Mouse (Mus musculus): ENCODE data around the gene Tufm.

The Tufm gene

DNA sequence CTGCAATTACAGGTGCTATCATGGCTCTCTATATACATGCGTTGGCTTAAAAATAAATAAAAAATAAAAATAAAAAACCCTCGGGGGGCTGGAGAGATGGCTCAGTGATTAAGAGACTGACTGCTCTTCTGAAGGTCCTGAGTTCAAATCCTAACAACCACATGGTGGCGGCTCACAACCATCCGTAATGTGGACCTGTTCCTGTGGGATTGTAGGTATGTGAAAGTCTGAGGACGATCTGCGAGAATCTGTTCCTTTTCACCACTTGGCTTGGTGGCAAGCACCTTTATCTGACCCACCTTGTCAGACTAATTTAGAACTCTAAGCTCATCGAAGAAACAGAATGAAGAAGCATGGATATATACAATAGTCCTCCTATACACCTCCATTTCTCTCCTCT, 12.3 kb downstream of the Tufm start:
- DNase-seq (ENCODE audit: low spot score) = no peak

DNA sequence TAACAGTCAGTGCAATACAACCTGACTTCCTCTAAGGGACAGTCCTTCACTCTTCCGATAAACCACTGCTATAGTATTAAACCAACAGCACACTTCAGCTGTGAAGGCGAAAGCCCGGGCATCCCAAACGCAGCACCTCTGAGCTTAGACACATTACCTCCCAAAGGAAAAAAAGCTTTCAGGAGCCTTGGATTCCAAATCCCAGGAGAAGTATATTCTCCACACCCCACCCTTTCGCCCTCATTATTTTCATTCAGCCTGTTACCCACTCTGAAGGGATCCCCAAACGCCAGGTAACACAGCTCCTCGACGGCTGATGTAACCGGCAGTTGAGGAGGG, 14.5 kb downstream of the Tufm start:
- DNase-seq (ENCODE audit: low spot score) = no peak

DNA sequence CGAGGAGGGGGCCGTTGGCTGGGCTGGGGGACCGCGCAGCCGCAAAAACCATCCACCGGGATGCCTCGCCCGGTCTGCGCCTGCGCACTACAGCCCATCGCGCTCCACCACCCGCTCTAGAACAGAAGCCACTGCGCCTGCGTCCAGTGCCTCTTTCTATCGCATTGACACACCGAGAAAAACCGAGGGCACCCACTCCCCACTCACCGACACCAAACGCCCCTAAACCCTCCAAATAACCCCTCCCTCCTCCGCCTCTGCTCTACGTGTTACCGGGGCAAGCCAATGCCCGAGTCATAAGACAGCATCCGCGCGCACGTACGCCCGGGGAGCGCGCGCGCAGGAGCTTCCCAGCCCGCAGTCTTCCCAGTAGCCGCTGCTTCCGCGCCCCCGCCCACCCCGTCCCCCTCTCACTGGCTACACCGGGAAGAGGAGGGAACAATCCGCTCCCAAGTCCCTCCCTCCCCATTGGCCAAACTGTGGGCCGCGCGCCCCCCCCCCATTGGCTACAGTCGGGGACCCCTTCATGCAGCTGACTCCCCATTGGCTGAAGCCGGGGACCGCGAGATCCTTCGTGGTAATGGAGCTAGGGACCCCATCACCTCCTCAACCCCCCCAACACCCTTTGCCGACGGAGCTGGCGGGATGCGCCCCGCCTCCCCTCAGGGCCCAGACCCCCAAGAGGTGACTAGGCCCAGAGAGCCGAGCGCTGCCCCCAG, 15.0 kb downstream of the Tufm start:
- DNase-seq (ENCODE audit: low spot score) = peak; percentile 96

DNA sequence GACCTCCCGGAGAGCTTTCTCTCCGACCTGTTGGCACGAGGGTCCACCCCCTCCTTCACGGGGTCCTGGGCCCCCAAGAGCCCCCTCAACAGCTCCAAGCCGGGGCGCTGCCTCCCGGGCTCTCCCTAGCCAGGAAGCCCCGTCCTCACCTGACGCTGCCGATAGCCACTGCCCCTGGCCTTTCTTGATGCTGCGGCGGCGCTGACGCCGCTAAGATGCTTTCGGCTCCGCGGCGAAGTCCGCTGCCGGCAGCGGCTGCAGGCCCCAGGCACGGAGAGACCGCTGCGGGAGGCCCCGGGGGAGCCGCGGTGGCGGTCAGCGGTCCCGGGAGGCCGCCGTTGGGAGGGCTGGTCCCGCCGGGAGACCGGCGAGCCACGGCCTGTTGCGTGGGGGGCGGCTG, 15.6 kb downstream of the Tufm start:
- DNase-seq (ENCODE audit: low spot score) = peak; percentile 49

DNA sequence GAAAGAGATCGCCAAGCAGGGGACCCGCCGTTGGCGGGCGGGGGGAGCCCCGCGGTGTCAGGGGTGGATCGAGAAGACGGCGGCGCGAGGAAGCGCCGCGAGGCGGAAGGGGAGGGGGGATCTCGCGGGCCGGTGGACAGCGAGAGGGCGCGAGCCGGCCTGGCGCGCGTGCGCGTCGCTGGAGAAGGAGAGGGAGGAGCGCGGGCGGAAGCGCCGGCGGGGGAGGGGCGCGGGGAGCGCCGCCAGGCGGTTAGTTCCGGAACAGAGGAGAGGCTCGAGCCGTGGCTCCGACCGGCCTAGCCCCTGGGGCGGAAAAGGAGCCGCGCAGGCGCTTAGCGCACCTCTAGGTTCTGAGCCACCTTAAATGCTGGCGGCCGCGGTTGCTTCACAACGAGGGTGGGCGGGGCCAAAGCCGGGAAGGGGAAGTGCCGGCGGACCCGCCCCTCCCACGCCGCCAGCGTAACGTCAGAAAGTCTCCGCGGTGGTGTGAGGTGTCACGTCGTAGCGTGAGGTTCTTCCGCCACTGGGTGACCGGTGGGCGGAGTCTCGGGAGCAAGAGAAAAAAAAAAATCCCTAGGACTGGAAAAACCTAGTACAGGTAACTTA, 16.2 kb downstream of the Tufm start, which contains the start of gene Atxn2l:
Atxn2l (minus strand) TSS at position 165 of the 606 bp plus-strand sequence.
- peak; percentile 99 for DNase-seq (ENCODE audit: low spot score)

DNA sequence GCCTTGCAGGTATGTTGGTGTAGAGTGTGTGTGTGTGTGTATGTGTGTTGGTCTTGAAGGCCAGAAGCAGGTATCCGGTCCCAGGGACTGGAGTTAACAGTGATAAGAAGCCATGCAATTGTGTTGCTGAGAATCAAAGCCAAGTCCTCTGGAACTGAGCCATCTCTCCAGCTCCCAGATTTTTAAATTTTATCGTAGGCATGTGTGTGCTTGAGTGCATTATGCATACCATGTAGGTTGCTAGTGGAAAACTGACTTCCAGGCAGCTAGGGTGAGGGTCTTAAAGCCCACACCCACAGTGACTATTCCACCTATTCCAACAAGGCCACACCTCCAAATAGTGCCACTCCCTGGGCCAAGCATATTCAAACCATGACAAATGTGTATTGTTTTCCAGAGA, 17.8 kb downstream of the Tufm start:
- DNase-seq (ENCODE audit: low spot score) = no peak

DNA sequence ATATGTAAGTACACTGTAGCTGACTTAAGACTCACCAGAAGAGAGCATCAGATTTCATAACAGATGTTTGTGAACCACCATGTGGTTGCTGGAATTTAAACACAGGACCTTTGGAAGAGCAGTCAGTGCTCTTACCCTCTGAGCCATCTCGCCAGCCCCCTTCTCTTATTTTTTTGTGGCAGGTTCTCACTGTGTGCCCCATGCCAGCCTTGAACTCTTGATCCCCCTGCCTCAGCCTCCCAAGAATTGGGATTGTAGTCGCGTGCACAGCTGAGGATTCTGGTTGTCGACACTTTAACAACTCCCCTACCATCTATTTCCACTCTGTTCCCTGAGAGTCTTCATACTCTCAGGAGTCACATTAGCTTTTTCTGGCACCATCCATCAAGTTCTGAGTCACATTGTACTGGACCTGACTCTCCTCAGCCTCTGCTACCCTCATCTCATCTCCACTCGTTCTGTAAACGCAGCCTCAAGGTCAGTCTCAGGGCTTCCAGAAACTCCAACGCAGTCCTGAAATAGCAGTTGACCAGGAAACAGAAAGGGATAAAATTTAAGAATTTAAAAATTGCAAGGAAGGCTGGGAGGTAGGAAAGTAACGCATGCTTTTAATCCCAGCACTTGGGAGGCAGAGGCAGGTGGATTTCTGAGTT, 20.1 kb downstream of the Tufm start:
- no peak for DNase-seq (ENCODE audit: low spot score)

DNA sequence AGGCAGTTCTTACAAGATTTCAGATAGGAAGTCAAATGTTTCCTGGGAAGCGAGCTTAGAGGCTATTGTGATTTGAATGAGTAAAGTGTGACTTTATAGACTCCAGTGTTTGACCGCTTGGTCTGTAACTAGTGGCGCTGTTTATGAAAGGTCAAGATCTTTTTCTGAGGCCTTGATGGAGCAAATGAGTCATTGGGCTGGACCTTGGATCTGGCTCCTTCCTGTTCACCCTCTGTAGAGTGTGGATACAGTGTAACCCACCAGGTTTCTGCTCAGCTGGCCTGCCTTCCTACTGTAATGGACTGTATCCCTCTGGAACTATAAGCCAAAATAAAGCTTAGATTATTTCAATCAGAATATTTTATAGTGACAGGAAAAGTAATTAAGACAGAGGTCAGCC, 24.1 kb downstream of the Tufm start:
- DNase-seq (ENCODE audit: low spot score) = no peak

DNA sequence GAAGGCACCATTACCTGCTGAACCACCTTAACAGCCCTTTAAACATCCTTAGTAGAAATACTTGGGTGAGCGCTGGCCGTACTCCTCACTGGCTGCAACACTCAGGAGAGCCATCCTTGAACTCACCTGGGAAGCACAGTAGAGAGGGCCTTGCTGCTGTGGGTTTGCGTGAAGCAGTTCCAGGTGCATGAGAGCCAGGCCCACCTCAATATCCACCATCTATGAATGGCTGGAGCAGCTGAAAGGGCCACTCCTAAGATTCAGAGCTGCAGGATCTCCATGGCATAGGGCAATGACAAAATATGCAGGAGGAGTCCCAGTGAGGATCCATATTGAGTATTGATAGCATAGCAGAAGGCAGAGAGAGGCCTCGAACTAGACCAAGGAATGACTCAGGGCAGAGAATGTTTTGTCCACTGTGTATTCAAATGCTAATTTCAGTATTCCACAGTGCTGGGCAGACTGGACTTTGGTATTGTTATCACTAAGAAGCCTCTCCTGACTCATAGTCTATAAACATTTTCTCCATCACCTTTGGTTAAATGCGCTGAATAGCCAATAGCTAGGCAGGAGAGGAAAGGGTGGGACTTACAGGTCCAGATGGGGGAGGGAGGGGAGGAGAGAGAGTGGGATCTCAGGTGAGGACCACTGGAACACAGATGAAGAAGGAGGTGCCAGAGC, 31.2 kb downstream of the Tufm start:
- no peak for DNase-seq (ENCODE audit: low spot score)

DNA sequence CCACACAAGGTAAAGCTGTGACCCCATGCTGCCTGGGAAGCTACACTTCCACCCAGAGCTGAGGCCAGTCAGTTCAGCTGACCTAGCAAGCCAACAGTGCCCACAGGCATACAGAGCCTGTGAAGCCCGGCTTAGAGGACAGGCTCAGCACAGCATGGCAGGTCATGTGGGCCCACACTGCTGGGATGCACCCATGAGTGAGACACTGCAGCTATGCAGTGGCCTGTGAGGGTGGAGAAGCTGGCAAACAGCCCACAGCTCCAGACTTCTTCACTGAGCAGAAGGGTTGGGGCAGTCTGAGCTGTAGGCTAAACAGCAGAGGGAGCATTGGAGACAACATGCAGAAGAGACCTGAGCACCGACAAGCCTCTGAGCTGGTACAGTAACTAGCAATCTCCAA, 32.4 kb downstream of the Tufm start:
- peak; percentile 84 for DNase-seq (ENCODE audit: low spot score)

DNA sequence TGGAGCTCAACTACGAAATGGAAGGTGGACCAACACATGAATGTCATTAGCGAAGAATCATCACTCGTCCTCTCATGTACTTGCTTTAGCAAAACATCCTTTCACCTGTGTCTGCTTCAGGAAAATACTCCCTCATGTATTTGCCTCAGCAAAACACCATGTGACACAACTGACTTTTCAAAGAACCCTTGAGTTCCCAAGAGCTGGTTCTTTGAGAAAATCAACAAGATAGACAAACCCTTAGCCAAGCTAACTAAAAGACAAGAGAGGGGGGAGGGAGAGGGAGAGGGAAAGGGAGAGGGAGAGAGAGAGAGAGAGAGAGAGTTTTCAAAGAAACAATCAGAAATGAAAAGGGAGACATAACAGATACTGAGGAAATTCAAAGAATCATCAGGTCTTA, 36.2 kb downstream of the Tufm start:
- no peak for DNase-seq (ENCODE audit: low spot score)

DNA sequence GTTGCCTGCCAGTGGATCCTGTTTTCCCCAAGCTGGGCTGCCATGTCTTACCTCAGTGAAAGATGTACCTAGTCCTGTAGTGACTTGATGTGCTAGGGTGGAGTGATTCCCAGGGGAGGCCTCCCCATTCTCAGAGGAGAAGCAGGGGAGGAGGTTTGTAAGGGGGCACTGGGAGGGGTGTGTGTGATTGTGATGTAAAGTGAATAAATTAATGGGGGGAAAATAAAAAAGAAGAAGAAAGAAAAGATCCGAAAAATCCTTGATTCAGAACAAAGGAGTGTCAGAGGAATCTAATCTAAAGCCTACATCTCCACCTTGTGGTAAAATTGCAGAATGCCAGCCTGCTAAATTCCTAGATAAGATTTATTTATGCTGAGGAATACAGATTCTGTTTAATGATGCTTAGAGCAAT, 41.0 kb downstream of the Tufm start:
- peak; percentile 80 for DNase-seq (ENCODE audit: low spot score)

DNA sequence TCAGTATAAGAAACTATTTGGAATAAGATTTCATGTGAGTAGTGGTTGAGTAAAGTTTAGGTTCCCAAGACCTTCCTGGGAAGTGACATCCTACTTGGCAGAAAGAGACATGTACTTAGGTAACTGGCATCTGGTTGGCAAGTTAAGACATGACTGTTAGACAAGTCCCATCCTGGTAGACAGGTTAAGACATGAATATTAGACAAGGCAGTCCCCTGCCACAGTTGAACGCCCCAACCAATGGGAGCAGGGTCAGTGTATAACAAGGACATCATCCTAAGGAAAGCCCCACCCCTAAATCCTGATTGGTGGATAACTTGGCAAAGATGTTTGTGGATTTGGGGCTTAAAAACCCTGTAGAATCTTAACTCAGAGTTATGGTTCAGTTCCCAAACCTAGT, 46.3 kb downstream of the Tufm start:
- DNase-seq (ENCODE audit: low spot score) = no peak

DNA sequence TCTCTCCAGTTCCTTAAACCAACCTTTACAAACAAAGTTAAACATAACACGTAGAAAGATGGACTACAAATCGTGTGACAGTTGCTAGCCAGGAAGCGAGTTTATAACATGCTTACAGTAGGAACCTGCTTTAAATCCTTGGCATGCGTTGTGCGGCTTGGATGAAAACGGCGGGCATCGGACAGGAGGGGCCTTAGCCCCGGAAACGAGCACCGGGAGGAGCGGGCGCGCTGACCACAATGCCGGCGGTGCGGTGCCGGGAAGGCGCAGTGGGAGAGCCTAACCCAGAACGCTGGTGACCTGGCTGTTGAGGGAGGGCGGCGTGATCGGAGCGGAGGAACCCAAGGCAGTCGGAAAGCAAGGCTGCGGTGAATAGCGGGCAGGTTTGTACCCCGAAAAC, 48.6 kb downstream of the Tufm start:
- DNase-seq (ENCODE audit: low spot score) = no peak

DNA sequence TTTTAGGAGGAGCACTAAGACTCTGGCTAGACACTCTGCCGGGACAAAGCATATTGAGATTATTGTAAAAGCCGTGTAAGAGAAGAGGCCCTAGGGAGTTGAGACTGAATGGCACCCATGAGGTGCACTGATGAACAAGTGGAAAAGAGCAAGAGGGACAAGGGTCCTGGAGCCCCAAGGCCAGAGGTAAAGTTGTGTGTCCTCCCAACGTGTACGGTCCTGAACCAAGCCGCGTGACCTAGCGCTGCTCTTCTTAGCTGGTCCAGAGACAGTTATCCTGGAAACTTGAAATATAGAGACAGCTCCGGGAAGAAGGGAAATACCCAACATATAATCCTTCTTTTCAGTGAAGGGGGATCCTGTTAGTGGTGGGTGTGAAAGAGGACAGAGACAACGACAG, 49.3 kb downstream of the Tufm start:
- DNase-seq (ENCODE audit: low spot score) = no peak

DNA sequence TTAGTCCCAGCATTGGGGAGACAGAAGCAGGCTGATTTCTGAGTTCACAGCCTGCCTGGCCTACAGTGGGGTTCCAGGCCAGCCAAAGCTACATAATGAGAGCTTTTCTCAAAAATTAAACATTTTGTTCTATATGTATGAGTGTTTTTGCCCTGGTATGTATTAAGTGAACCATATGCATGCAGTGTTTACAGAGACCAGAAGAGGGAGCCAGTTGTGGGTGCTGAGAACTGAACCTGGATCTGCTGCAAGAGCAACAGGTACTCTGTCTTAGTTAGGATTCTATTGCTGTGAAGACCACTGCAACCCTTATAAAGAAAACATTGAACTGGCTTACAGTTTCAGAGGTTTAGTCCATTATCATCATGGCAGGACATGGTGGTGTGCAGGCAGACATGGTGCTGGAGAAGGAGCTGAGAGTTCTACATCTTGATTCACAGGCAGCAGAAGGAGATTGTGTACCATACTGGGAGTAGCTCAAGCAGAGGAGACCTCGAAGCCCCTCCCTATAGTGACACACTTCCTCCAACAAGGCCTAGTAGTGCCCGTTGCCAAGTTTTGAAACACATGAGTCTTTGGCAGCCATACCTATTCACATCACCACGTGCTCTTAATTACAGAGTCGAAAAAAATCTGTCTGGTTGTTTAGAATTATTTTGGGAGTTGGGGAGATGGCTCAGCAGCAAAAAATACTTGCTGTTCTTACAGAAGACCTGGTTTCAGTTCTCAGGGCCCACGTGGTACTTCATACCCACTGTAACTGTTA, 50.8 kb downstream of the Tufm start:
- DNase-seq (ENCODE audit: low spot score) = peak; percentile 37

Measured in MN1 (cell line).